Mouse (Mus musculus): ENCODE measurements around the gene Mpz.

DNA sequence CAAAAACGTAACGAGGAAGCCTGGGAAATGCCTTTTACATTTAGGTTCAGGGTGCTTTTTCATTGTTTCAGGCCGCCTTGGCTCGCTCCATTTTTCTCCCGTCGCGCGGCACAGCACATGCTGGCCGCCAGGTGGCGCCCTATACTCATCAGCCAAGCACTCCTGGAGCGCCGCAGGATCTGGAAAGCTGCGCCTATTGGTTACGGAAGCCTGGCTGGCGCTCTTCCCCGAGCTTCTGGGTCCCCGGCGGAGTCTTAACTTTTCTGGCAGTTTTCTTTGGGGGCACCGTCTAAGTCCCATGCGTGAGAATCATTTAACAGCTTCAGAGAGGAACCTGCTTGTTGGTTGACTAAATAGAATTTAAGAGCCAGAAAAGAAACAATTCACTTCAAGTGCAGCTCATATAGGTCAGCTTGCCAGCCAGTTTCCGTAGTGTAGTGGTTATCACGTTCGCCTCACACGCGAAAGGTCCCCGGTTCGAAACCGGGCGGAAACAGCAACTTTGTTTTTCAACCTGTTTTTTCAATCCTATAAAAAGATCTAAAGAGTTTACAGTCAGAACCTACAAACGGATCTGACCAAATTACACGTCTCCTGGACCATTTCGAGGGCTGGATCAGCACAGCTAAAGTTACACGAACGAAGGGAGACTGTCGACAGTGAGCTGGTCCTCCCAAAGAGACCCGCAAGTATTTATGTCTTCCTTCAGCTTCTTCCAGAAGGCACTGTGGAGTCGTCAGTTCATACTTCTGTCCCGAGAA is 39.3 kb upstream of the Mpz start:
- TF ChIP-seq GATA1 (IDR thresholded peaks at IDR 0.05; ENCODE audit: borderline replicate concordance, low read length) (no peak), FLI1 (IDR thresholded peaks at IDR 0.05; ENCODE audit: low read length) (no peak)
